Mouse (Mus musculus) embryonic facial prominence, embryonic 15.5 days (tissue): ENCODE measurements around the gene Gm21188. TPM values are rescaled to one million over a fixed set of nuclear protein-coding genes. Genes with fewer than 3 reads are reported as not detected.

Experiments
- polyA plus RNA-seq: library from polyadenylated mRNA; unstranded; fragments of >200 nt; fragmentation: Nextera tagmentation; extraction: Ambion mirVana; gene quantifications from 2 replicates; pipeline ENCODE4 v1.2.1, GENCODE M21; 2015

The Gm21188 gene
- polyA plus RNA-seq, 1 experiment from 2014 or later: not detected

Other genes starting within 250 kb of the Gm21188 start
- gene AF067063, start 222.0 kb downstream of the Gm21188 start, polyA plus RNA-seq: not detected in 2 replicates
- not detected in 2 replicates for gene D13Ertd608e, start 216.2 kb downstream of the Gm21188 start, polyA plus RNA-seq
- not detected in 2 replicates for gene Tcstv1, start 157.4 kb downstream of the Gm21188 start, polyA plus RNA-seq
- not detected in 2 replicates for gene Gm21761, start 122.9 kb downstream of the Gm21188 start, polyA plus RNA-seq
- gene B020031M17Rik, start 101.4 kb downstream of the Gm21188 start, polyA plus RNA-seq: not detected in 2 replicates
- not detected in 2 replicates for gene Gm36079, start 25.2 kb downstream of the Gm21188 start, polyA plus RNA-seq
- gene Gm20767, start 88.1 kb upstream of the Gm21188 start, polyA plus RNA-seq: not detected in 2 replicates
- not detected in 2 replicates for gene Gm21818, start 120.2 kb upstream of the Gm21188 start, polyA plus RNA-seq
- gene Gm21762, start 163.8 kb upstream of the Gm21188 start, polyA plus RNA-seq: not detected in 2 replicates
- gene Gm21731, start 186.9 kb upstream of the Gm21188 start, polyA plus RNA-seq: not detected in 2 replicates
- gene AF067061, start 210.9 kb upstream of the Gm21188 start, polyA plus RNA-seq: not detected in 2 replicates
- gene BC147527, start 248.2 kb upstream of the Gm21188 start, polyA plus RNA-seq: 0.16 and 0.63 TPM in 2 replicates